ENCODE assay signal across 11 mouse cellular contexts in the genomic region with DNA sequence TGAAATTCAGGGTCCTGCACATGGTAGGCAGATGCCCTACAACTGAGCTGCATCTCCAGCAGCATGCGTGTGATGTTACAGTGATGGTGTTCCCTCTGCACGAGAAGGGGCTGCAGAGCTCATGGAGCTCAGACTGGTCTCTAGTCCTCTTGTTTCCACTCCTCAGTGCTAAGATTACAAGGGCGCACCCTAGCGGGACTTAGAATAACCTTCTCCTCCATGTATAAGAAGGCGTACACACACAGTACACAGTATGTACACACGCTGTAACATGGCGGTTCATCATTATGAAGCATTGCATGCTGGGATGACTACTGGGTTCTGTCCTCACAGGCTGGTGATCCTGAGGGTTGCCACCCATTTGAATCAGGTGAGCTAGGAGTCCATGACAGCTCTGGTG.
"Had no signal": no experiment of that assay in that cellular context is flagged by ENCODE, and none has a peak within 500 bp of the region (broad histone marks: within the 10 kb centered on the region; RNA-seq: fewer than 3 reads in every experiment).

No protein-coding gene starts in this region.

- H3K4me1 ChIP-seq: limb, embryonic 10.5 days; midbrain, embryonic 13.5 days; neural tube, embryonic 12.5 days had no signal

- H3K9me3 ChIP-seq: limb, embryonic 10.5 days; liver, embryonic 13.5 days; midbrain, embryonic 13.5 days; neural tube, embryonic 12.5 days had no signal

- H3K27me3 ChIP-seq: liver, embryonic 13.5 days; midbrain, embryonic 13.5 days; neural tube, embryonic 12.5 days had no signal

- H3K9ac ChIP-seq: liver, embryonic 13.5 days; midbrain, embryonic 13.5 days; neural tube, embryonic 12.5 days had no signal

- ATAC-seq: midbrain, embryonic 13.5 days had no signal

- H3K4me3 ChIP-seq: limb, embryonic 10.5 days; liver, embryonic 13.5 days; midbrain, embryonic 13.5 days; neural tube, embryonic 12.5 days had no signal

- H3K27ac ChIP-seq: limb, embryonic 10.5 days; liver, embryonic 13.5 days; macrophage; midbrain, embryonic 13.5 days; neural tube, embryonic 12.5 days had no signal

- DNase-seq: kidney, adult 18-20 months; kidney, postnatal 14 days; liver, embryonic 13.5 days; lung, adult 2 months; lung, postnatal 10 days; thymus, adult 2 months; thymus, postnatal 25 days had no signal

- H3K4me2 ChIP-seq: liver, embryonic 13.5 days; midbrain, embryonic 13.5 days; neural tube, embryonic 12.5 days had no signal
